In the genomic region with DNA sequence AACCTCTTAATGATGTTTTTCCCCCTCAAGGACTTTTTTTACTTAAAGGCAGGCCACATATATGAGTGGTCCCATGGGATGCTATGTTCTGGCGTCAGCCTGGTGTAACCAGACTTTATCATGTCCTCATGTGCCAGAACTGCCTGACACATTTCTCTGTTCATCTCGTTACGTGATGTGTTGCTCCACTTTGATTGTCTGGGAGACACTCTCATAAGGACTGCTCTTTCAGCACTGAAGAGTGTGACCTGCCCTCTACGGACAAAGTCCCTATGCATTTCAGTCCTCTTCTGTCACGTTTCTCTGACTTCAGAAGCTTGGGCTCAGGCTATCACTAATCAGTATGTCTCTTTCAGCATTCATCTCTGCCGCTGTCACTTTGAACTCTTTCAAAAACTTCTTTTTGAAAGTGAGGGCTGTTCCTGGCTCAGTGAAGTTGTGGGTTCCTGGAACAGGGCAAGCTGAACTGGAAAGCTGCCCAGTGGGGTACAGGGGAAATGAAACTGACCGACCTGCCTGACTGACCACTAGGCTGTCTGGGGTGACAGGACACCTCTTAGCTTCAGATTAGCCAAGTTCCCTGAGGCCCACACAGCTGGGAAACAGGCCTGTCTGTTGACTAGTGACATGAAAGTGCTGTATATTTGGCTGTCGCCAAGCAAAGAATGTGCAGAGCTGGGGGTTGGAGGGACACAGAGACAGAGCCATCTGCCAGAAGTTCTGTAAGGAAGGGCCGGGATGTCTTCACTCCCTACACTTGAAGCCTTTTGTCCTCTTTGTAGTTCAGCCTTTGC, we compare ENCODE assay signal across 11 mouse cellular contexts. TPM values are rescaled to one million over a fixed set of nuclear protein-coding genes. Genes with fewer than 3 reads are reported as not detected.
DNase-seq lines count a peak whose midpoint lies in the region; ATAC-seq and TF ChIP-seq lines count a peak whose summit lies in the region.
"Had no signal": no experiment of that assay in that cellular context is flagged by ENCODE, and none has a peak within 500 bp of the region (broad histone marks: within the 10 kb centered on the region; RNA-seq: fewer than 3 reads in every experiment).

No protein-coding gene starts in this region.

- H3K4me1 ChIP-seq in neural tube, embryonic 11.5 days (ENCODE audit: control insufficient read depth, insufficient read depth, low read length) = 0 out of 2 replicates have a peak, but pooled peaks cover 8% of the 10 kb centered on the region
- H3K4me1 ChIP-seq in kidney, adult 2 months (ENCODE audit: control insufficient read depth, insufficient read depth, low read length) = peaks cover 8% of the 10 kb centered on the region; the same call in 1 of the 2 replicates
- H3K4me1 ChIP-seq in midbrain, embryonic 16.5 days (ENCODE audit: control insufficient read depth, insufficient read depth, low read length) = no peaks in the 10 kb centered on the region
- peaks cover 29% of the 10 kb centered on the region for H3K4me1 ChIP-seq in intestine, embryonic 16.5 days (ENCODE audit: control insufficient read depth, insufficient read depth, low read length)

- H3K4me3 ChIP-seq in neural tube, embryonic 11.5 days (ENCODE audit: low read depth, low read length) = no peak overlapping the region
- H3K4me3 ChIP-seq in kidney, adult 2 months (ENCODE audit: insufficient read depth, low read depth, low read length) = no peak overlapping the region
- no peak overlapping the region for H3K4me3 ChIP-seq in midbrain, embryonic 16.5 days (ENCODE audit: low read depth, low read length)
- no peak overlapping the region for H3K4me3 ChIP-seq in intestine, embryonic 16.5 days (ENCODE audit: low read length)

- no peak overlapping the region for H3K4me2 ChIP-seq in neural tube, embryonic 11.5 days (ENCODE audit: low read depth)
- H3K4me2 ChIP-seq in midbrain, embryonic 16.5 days (ENCODE audit: low read length) = no peak overlapping the region
- no peak overlapping the region for H3K4me2 ChIP-seq in intestine, embryonic 16.5 days (ENCODE audit: low read depth, low read length)

- TF ChIP-seq POLR2A in kidney, adult 2 months (IDR thresholded peaks at IDR 0.05; ENCODE audit: low read depth, low read length) = no peak

- 0 out of 2 replicates have a peak overlapping the region, but pooled peaks have one; percentile 0 for H3K27ac ChIP-seq in neural tube, embryonic 11.5 days (ENCODE audit: low read depth, low read length)
- H3K27ac ChIP-seq in kidney, adult 2 months (ENCODE audit: insufficient read depth, low read depth, low read length) = no peak overlapping the region
- no peak overlapping the region for H3K27ac ChIP-seq in midbrain, embryonic 16.5 days (ENCODE audit: low read length)
- H3K27ac ChIP-seq in intestine, embryonic 16.5 days (ENCODE audit: low read length) = no peak overlapping the region
- H3K27ac ChIP-seq: liver, embryonic 14.5 days had no signal

- ATAC-seq in neural tube, embryonic 11.5 days (ENCODE audit: insufficient read depth, low FRiP score, low TSS enrichment) = no peak
- ATAC-seq in midbrain, embryonic 16.5 days = peak; percentile 51; the same call in 1 of the 2 replicates
- ATAC-seq in intestine, embryonic 16.5 days = no peak

- 51% methylated on average over 9 of the region's 9 CpGs for WGBS in neural tube, embryonic 11.5 days
- WGBS in kidney, adult 2 months = 48% methylated on average over 9 of the region's 9 CpGs
- WGBS in midbrain, embryonic 16.5 days = 28% methylated on average over 9 of the region's 9 CpGs
- 66% methylated on average over 9 of the region's 9 CpGs for WGBS in intestine, embryonic 16.5 days

- TF ChIP-seq CTCF in kidney, adult 2 months (conservative IDR thresholded peaks at IDR 0.05; ENCODE audit: insufficient read depth, insufficient read length, low read depth, low read length) = 0 out of 2 replicates have a peak, but pooled peaks have one; percentile 9

- no peaks in the 10 kb centered on the region for H3K36me3 ChIP-seq in neural tube, embryonic 11.5 days (ENCODE audit: control insufficient read depth, insufficient read depth, low read length)
- no peaks in the 10 kb centered on the region for H3K36me3 ChIP-seq in kidney, adult 2 months (ENCODE audit: control insufficient read depth, insufficient read depth, low read length)
- no peaks in the 10 kb centered on the region for H3K36me3 ChIP-seq in midbrain, embryonic 16.5 days (ENCODE audit: control insufficient read depth, insufficient read depth, low read length)
- no peaks in the 10 kb centered on the region for H3K36me3 ChIP-seq in intestine, embryonic 16.5 days (ENCODE audit: control insufficient read depth, insufficient read depth, low read length)

- no peaks in the 10 kb centered on the region for H3K27me3 ChIP-seq in neural tube, embryonic 11.5 days (ENCODE audit: control insufficient read depth, insufficient read depth, low read length)
- no peaks in the 10 kb centered on the region for H3K27me3 ChIP-seq in kidney, adult 2 months (replicated peaks; ENCODE audit: control insufficient read depth, insufficient read depth, low read length)
- H3K27me3 ChIP-seq in midbrain, embryonic 16.5 days (ENCODE audit: control insufficient read depth, insufficient read depth, low read depth, low read length) = no peaks in the 10 kb centered on the region
- no peaks in the 10 kb centered on the region for H3K27me3 ChIP-seq in intestine, embryonic 16.5 days (replicated peaks; ENCODE audit: control insufficient read depth, insufficient read depth, low read length)

- no peak overlapping the region for H3K9ac ChIP-seq in neural tube, embryonic 11.5 days (ENCODE audit: low read length)
- no peak overlapping the region for H3K9ac ChIP-seq in midbrain, embryonic 16.5 days (ENCODE audit: low read depth, low read length)
- H3K9ac ChIP-seq in intestine, embryonic 16.5 days (ENCODE audit: low read depth, low read length) = no peak overlapping the region
- H3K9ac ChIP-seq: liver, embryonic 14.5 days had no signal

- peak; percentile 45 for DNase-seq in embryo, embryonic 10 days (ENCODE audit: low spot score)
- no peak for DNase-seq in embryo, embryonic 9.5 days (ENCODE audit: extremely low spot score)
- no peak for DNase-seq in neural tube, embryonic 11.5 days (ENCODE audit: low spot score)
- no peak for DNase-seq in neural tube, embryonic 10.5 days (ENCODE audit: extremely low spot score, low spot score)
- peak; percentile 85 for DNase-seq in kidney, adult 2 months
- DNase-seq in ovary, postnatal 36 days (ENCODE audit: low spot score) = no peak
- DNase-seq: B cell, adult 2 months; right cerebral cortex, postnatal 14 days had no signal

- H3K9me3 ChIP-seq in neural tube, embryonic 11.5 days (ENCODE audit: control insufficient read depth, low read length) = no peaks in the 10 kb centered on the region
- H3K9me3 ChIP-seq in midbrain, embryonic 16.5 days (replicated peaks; ENCODE audit: control insufficient read depth, low read length, poor library complexity, severe bottlenecking) = no peaks in the 10 kb centered on the region
- H3K9me3 ChIP-seq in intestine, embryonic 16.5 days (ENCODE audit: control insufficient read depth, low read length) = no peaks in the 10 kb centered on the region

RNA-seq across cellular contexts. Expression of gene Pdzrn3, which starts 10.7 kb away (rescaled TPM):
- polyA plus RNA-seq in neural tube, embryonic 11.5 days (2014; fragmentation: Nextera tagmentation; extraction: Ambion mirVana) = 25.6 and 27.3 TPM in 2 replicates
- 11.9 and 14.2 TPM in 2 replicates for polyA plus RNA-seq in kidney, adult 2 months (2012; rRNA removed)
- polyA plus RNA-seq in midbrain, embryonic 16.5 days (2015; fragmentation: Nextera tagmentation; extraction: Ambion mirVana) = 20.3 and 25.9 TPM in 2 replicates
- polyA plus RNA-seq in intestine, embryonic 16.5 days (2015; fragmentation: Nextera tagmentation; extraction: Ambion mirVana) = 6.3 and 6.5 TPM in 2 replicates

Comparison
In these comparisons a context has a peak if more than half of its experiments do, and no peak if none do; other contexts are left out.
1. DNase-seq: peak in embryo, embryonic 10 days (single experiment) and kidney, adult 2 months (single experiment); none in embryo, embryonic 9.5 days (single experiment), neural tube, embryonic 11.5 days (single experiment), neural tube, embryonic 10.5 days (single experiment) and ovary, postnatal 36 days (single experiment).